Mouse (Mus musculus) CD4-positive, CD25-positive, alpha-beta regulatory T cell, adult 4 months (primary cell): ENCODE results near the gene Cttnbp2nl. TPM values are rescaled to one million over a fixed set of nuclear protein-coding genes. Genes with fewer than 3 reads are reported as not detected.
A peak's percentile ranks its signal among the peaks of the same experiment; 100 is the strongest.

ENCODE experiments used
- ATAC-seq: one replicate; pipeline ENCODE4 v1.8.0; 2017
- polyA plus RNA-seq, 2 experiments: library from polyadenylated mRNA; unstranded; fragments of 100-300 nt; shearing (Covaris generic); gene quantifications; one replicate each; pipeline ENCODE4 v1.2.1; 2017

Gene Cttnbp2nl
- polyA plus RNA-seq, 2 experiments from 2014 or later: 0.15 TPM; not detected in 1

GRCm38 (mm10) chr3:104963331-104964276 is 89.3 kb downstream of the Cttnbp2nl start:
- peak; percentile 81 for ATAC-seq

GRCm38 (mm10) chr3:104962866-104963265 is 90.1 kb downstream of the Cttnbp2nl start:
- ATAC-seq: no peak

GRCm38 (mm10) chr3:104962141-104962611 is 90.8 kb downstream of the Cttnbp2nl start:
- no peak for ATAC-seq

GRCm38 (mm10) chr3:104961066-104962059 is 91.6 kb downstream of the Cttnbp2nl start, which contains the start of gene Wnt2b:
Gene Wnt2b, minus strand, starts transcription at chr3:104961921.
- ATAC-seq: peak; percentile 18

GRCm38 (mm10) chr3:104960026-104961000 is 92.6 kb downstream of the Cttnbp2nl start:
- ATAC-seq: no peak

DNA sequence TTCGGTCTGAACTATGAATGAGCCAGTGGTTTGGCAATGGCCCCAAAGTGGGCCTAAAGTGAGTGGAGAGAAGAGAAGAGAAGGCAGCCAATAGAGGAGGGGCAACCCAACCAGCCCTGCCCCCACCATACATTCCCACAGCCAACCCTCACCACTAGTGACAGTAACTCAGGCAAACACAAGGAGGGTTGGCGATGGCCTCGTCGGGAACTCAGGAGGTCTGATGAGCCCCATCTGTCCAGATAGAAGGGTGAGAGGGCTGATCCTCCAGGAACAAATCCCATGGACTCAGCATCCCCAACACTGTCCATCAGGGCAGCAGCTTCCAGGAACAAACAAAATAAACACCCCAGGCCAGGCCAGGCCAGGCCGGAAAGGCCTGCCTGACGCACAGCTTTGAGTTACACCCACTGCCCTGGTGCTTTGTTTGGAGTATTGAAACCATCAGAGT is 96.8 kb downstream of the Cttnbp2nl start:
- no peak for ATAC-seq

DNA sequence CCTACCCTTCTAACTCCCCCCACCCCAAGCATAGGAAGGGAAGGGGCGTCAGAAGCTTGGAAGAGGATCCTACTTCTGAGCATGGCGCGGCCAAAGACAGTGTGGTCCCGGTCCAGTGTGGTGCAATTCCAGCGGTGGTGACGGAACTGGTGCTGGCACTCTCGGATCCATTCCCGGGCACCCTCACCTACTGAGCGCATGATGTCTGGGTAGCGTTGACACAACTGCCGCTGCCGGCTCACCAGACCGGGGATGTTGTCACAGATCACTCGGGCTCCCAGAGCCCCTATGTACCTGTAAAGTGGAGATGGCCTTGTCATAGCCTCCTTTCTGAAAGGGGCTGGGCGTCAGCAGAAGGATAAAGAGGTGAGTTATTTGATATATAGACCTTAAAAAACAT is 98.4 kb downstream of the Cttnbp2nl start:
- no peak for ATAC-seq

DNA sequence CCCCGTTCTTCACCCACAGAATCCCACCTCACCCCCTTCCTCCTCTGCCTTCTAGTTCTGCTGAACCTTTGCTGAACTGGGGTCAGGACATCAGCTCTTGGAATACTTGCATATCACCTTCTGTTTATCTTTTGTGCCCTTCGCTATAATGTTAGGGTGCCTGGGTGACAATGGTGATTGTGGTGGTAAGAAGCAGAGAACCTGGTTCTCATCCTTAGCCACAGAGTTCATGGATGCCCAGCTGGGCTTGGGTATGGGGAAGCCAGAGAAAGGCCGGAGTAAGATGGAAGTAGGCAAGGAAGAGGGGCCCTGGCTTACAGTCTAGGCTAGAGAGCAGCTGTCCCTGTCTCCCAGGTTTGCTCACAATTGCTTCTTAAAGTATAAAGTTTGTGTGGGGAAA is 98.8 kb downstream of the Cttnbp2nl start:
- ATAC-seq: no peak

GRCm38 (mm10) chr3:104952891-104953670 is 99.9 kb downstream of the Cttnbp2nl start:
- ATAC-seq: no peak

Other genes starting within 250 kb of the Cttnbp2nl start
- gene Mov10, start 234.6 kb downstream of the Cttnbp2nl start, polyA plus RNA-seq: 10 to 100 TPM; 27.8 to 49.0 TPM
- 10 to 100 TPM; 29.6 to 38.5 TPM for gene St7l, start 189.1 kb downstream of the Cttnbp2nl start, polyA plus RNA-seq
- gene Capza1, start 188.6 kb downstream of the Cttnbp2nl start, polyA plus RNA-seq: 100 to 1,000 TPM; 489 to 553 TPM
- gene Wnt2b, start 91.2 kb downstream of the Cttnbp2nl start, polyA plus RNA-seq: under 1 TPM; 0.35 to 0.75 TPM
- not detected for gene 4930564D02Rik, start 13.7 kb upstream of the Cttnbp2nl start, polyA plus RNA-seq